29 mouse cellular contexts compared by ENCODE assay signal in genomic region chr6:117104047-117104446, GRCm38 (mm10).
DNase-seq lines count a peak whose midpoint lies in the region; ATAC-seq and TF ChIP-seq lines count a peak whose summit lies in the region.
"Had no signal": no experiment of that assay in that cellular context is flagged by ENCODE, and none has a peak within 500 bp of the region (broad histone marks: within the 10 kb centered on the region; RNA-seq: fewer than 3 reads in every experiment).

No protein-coding gene starts in this region.

- H3K36me3 ChIP-seq in hindbrain, postnatal 0 days (ENCODE audit: insufficient read depth, low read length), result no peaks in the 10 kb centered on the region
- H3K36me3 ChIP-seq in hindbrain, embryonic 12.5 days, result no peaks in the 10 kb centered on the region
- H3K36me3 ChIP-seq in embryonic facial prominence, embryonic 13.5 days, result no peaks in the 10 kb centered on the region
- H3K36me3 ChIP-seq in limb, embryonic 14.5 days (ENCODE audit: control insufficient read depth, insufficient read depth, low read length), result no peaks in the 10 kb centered on the region
- H3K36me3 ChIP-seq: G1E; heart, embryonic 10.5 days; hindbrain, embryonic 13.5 days; lung, embryonic 15.5 days; midbrain, embryonic 10.5 days; midbrain, embryonic 15.5 days; neural tube, embryonic 12.5 days had no signal

- no peak overlapping the region for H3K4me3 ChIP-seq in hindbrain, postnatal 0 days (ENCODE audit: low read length)
- H3K4me3 ChIP-seq in hindbrain, embryonic 12.5 days, result no peak overlapping the region
- no peak overlapping the region for H3K4me3 ChIP-seq in embryonic facial prominence, embryonic 13.5 days
- H3K4me3 ChIP-seq in limb, embryonic 14.5 days (replicated peaks; ENCODE audit: low read length), result no peak overlapping the region
- H3K4me3 ChIP-seq: heart, embryonic 10.5 days; hindbrain, embryonic 13.5 days; lung, embryonic 15.5 days; midbrain, embryonic 10.5 days; midbrain, embryonic 15.5 days; myocyte; neural tube, embryonic 12.5 days had no signal

- no peak for TF ChIP-seq POLR2A in limb, embryonic 14.5 days (IDR thresholded peaks at IDR 0.05; ENCODE audit: borderline replicate concordance, extremely low read depth, insufficient read depth, insufficient read length)

- WGBS in hindbrain, postnatal 0 days, result 50% methylated on average over 6 of the region's 6 CpGs
- WGBS in hindbrain, embryonic 12.5 days, result 66% methylated on average over 6 of the region's 6 CpGs
- 67% methylated on average over 6 of the region's 6 CpGs for WGBS in embryonic facial prominence, embryonic 13.5 days
- WGBS in limb, embryonic 14.5 days, result 71% methylated on average over 6 of the region's 6 CpGs

- peaks cover 6% of the 10 kb centered on the region for H3K4me1 ChIP-seq in hindbrain, postnatal 0 days (ENCODE audit: insufficient read depth, low read length)
- peaks cover 9% of the 10 kb centered on the region; the same call in 1 of the 2 replicates for H3K4me1 ChIP-seq in hindbrain, embryonic 12.5 days
- H3K4me1 ChIP-seq in embryonic facial prominence, embryonic 13.5 days, result peaks cover 40% of the 10 kb centered on the region
- H3K4me1 ChIP-seq in limb, embryonic 14.5 days (ENCODE audit: control insufficient read depth, insufficient read depth, low read length), result peaks cover 26% of the 10 kb centered on the region
- H3K4me1 ChIP-seq: heart, embryonic 10.5 days; lung, embryonic 15.5 days; neural tube, embryonic 12.5 days had no signal

- H3K9me3 ChIP-seq in hindbrain, postnatal 0 days (ENCODE audit: low read length), result no peaks in the 10 kb centered on the region
- H3K9me3 ChIP-seq in hindbrain, embryonic 12.5 days (replicated peaks), result no peaks in the 10 kb centered on the region
- no peaks in the 10 kb centered on the region for H3K9me3 ChIP-seq in embryonic facial prominence, embryonic 13.5 days
- no peaks in the 10 kb centered on the region for H3K9me3 ChIP-seq in limb, embryonic 14.5 days (ENCODE audit: control insufficient read depth, low read length)
- H3K9me3 ChIP-seq: heart, embryonic 10.5 days; hindbrain, embryonic 13.5 days; lung, embryonic 15.5 days; midbrain, embryonic 10.5 days; midbrain, embryonic 15.5 days; neural tube, embryonic 12.5 days had no signal

- no peak overlapping the region for H3K4me2 ChIP-seq in hindbrain, postnatal 0 days (ENCODE audit: low read depth, low read length)
- H3K4me2 ChIP-seq in hindbrain, embryonic 12.5 days (replicated peaks), result no peak overlapping the region
- no peak overlapping the region for H3K4me2 ChIP-seq in embryonic facial prominence, embryonic 13.5 days
- H3K4me2 ChIP-seq in limb, embryonic 14.5 days (replicated peaks; ENCODE audit: low read depth, low read length, severe bottlenecking), result no peak overlapping the region
- H3K4me2 ChIP-seq: hindbrain, embryonic 13.5 days; liver, embryonic 11.5 days; lung, embryonic 15.5 days; midbrain, embryonic 15.5 days; neural tube, embryonic 12.5 days had no signal

- no peaks in the 10 kb centered on the region for H3K27me3 ChIP-seq in hindbrain, postnatal 0 days (ENCODE audit: insufficient read depth, low read length)
- no peaks in the 10 kb centered on the region for H3K27me3 ChIP-seq in hindbrain, embryonic 12.5 days
- no peaks in the 10 kb centered on the region for H3K27me3 ChIP-seq in embryonic facial prominence, embryonic 13.5 days
- no peaks in the 10 kb centered on the region for H3K27me3 ChIP-seq in limb, embryonic 14.5 days (ENCODE audit: control insufficient read depth, insufficient read depth, low read length)
- H3K27me3 ChIP-seq: hindbrain, embryonic 13.5 days; lung, embryonic 15.5 days; midbrain, embryonic 15.5 days; neural tube, embryonic 12.5 days had no signal

- no peak overlapping the region for H3K9ac ChIP-seq in hindbrain, postnatal 0 days (replicated peaks; ENCODE audit: low read length)
- H3K9ac ChIP-seq in hindbrain, embryonic 12.5 days, result no peak overlapping the region
- no peak overlapping the region for H3K9ac ChIP-seq in embryonic facial prominence, embryonic 13.5 days
- H3K9ac ChIP-seq in limb, embryonic 14.5 days (ENCODE audit: low read depth, low read length, severe bottlenecking), result no peak overlapping the region
- H3K9ac ChIP-seq: hindbrain, embryonic 13.5 days; lung, embryonic 15.5 days; midbrain, embryonic 15.5 days; neural tube, embryonic 12.5 days had no signal

- peak overlapping the region; percentile 15; the same call in 1 of the 2 replicates for H3K27ac ChIP-seq in hindbrain, postnatal 0 days
- no peak overlapping the region for H3K27ac ChIP-seq in hindbrain, embryonic 12.5 days
- peak overlapping the region; percentile 78; the same call in 1 of the 2 replicates for H3K27ac ChIP-seq in embryonic facial prominence, embryonic 13.5 days
- peak overlapping the region; percentile 72 for H3K27ac ChIP-seq in limb, embryonic 14.5 days (replicated peaks; ENCODE audit: low read depth, low read length)
- H3K27ac ChIP-seq: heart, embryonic 10.5 days; lung, embryonic 15.5 days; midbrain, embryonic 10.5 days; midbrain, embryonic 15.5 days; neural tube, embryonic 12.5 days; stomach, postnatal 0 days had no signal

- DNase-seq in cerebellum, postnatal 14 days, result peak; percentile 26 to 42
- DNase-seq in cerebellum, adult 18-20 months, result no peak
- DNase-seq in hindbrain, postnatal 0 days (ENCODE audit: low spot score), result peak; percentile 18
- DNase-seq in limb, embryonic 14.5 days (ENCODE audit: low spot score), result no peak
- no peak for DNase-seq in c-Kit-positive CD71-positive TER-119-positive erythroid progenitor cells, embryonic 14.5 days (ENCODE audit: low spot score)
- DNase-seq: adrenal gland, adult 8-10 months; cerebellum, adult 11-12 months; embryo, embryonic 11 days; heart, postnatal 36 days; kidney, adult 9 months; kidney, postnatal 25 days; right cerebral cortex, adult 18-20 months; spleen, adult 18-20 months; thymus, adult 18-20 months; thymus, postnatal 25 days had no signal

- no peak for TF ChIP-seq CTCF in hindbrain, postnatal 0 days (IDR thresholded peaks at IDR 0.05; ENCODE audit: low read depth)

- ATAC-seq in hindbrain, postnatal 0 days, result no peak
- ATAC-seq in hindbrain, embryonic 12.5 days (ENCODE audit: low FRiP score), result no peak
- ATAC-seq in embryonic facial prominence, embryonic 13.5 days (ENCODE audit: insufficient number of reproducible peaks, insufficient read depth, low FRiP score, low TSS enrichment, low read depth), result no peak
- ATAC-seq in limb, embryonic 14.5 days (ENCODE audit: low FRiP score, low read depth), result peak; percentile 56; the same call in 1 of the 2 replicates
- ATAC-seq: forebrain, embryonic 14.5 days; intestine, postnatal 0 days; midbrain, embryonic 15.5 days had no signal

Comparison
In these comparisons a context has a peak if more than half of its experiments do, and no peak if none do; other contexts are left out.
1. DNase-seq: peak in cerebellum, postnatal 14 days (2 of 2) and hindbrain, postnatal 0 days (single experiment); none in cerebellum, adult 18-20 months (0 of 2), limb, embryonic 14.5 days (single experiment) and c-Kit-positive CD71-positive TER-119-positive erythroid progenitor cells, embryonic 14.5 days (single experiment).